Mouse (Mus musculus) left cerebral cortex, adult 2 months (tissue): ENCODE data around the gene Iqcg. TPM values are rescaled to one million over a fixed set of nuclear protein-coding genes. Genes with fewer than 3 reads are reported as not detected.

ENCODE experiments used
- DNase-seq, 2 experiments: peaks; one replicate each; pipeline ENCODE4 v3.0.0; 2021 to 2022; ENCODE audit warnings: low spot score in 2 of 2, mixed read lengths in 1 of 2; ENCODE audit errors: extremely low spot score in 1 of 2
- H3K27ac ChIP-seq: fragments of 200-600 bp; 2 replicates; pipeline ENCODE4 v1.8.1; 2022
- H3K4me3 ChIP-seq: fragments of 200-600 bp; 2 replicates; pipeline ENCODE4 v1.8.1; 2022
- CTCF ChIP-seq: fragments of 200-600 bp; IDR thresholded peaks from 2 replicates; pipeline ENCODE4 v1.8.1; 2022; ENCODE audit warnings: antibody characterized with exemption, mild to moderate bottlenecking, moderate library complexity
- intact Hi-C: fragments of 180-260 bp; cut with DNase I; formaldehyde crosslinking; loops from one replicate; pipeline ENCODE4 v1.15.1; 2025
- long read RNA-seq, 2 experiments: library from polyadenylated mRNA; stranded (forward); transcript quantifications; one replicate each; pipeline ENCODE4 v2.0.0; 2021; ENCODE audit warnings: borderline mapping rate in 2 of 2
- total RNA-seq, 2 experiments: library from RNA; stranded (reverse); gene quantifications; 2 replicates each; pipeline ENCODE4 v1.2.3; 2021

The Iqcg gene
- total RNA-seq = 1 to 10 TPM; 3.7 to 4.9 TPM
- long read RNA-seq, experiment 1, partial matches to known transcripts = 0 of 2 reads
- long read RNA-seq, experiment 1, other reads (novel, unspliced or antisense) = 2 of 2 reads
- long read RNA-seq, experiment 2, full-length matches to known transcripts = 2 of 2 reads
- long read RNA-seq, experiment 2, partial matches to known transcripts = 0 of 2 reads
- long read RNA-seq, experiment 2, other reads (novel, unspliced or antisense) = 0 of 2 reads

GRCm38 (mm10) chr16:33056095-33056785 is at the start of gene Iqcg, which contains the start of gene Rpl35a:
TSS of gene Iqcg (minus strand) at chr16:33056218.
TSS of gene Rpl35a (plus strand) at chr16:33056453.
- intact Hi-C loops = loop anchor here (2.0 to 5.0 kb wide), 2 partner anchors 129 to 179 kb away; partner anchors contain the start of genes Fyttd1, Osbpl11 and Rubcn
- DNase-seq = peak; percentile 87 to 89
- TF ChIP-seq CTCF = no peak
- H3K27ac ChIP-seq = peak within 1 kb of the TSS; percentile 100
- peak within 1 kb of the TSS; percentile 100 for H3K4me3 ChIP-seq

DNA sequence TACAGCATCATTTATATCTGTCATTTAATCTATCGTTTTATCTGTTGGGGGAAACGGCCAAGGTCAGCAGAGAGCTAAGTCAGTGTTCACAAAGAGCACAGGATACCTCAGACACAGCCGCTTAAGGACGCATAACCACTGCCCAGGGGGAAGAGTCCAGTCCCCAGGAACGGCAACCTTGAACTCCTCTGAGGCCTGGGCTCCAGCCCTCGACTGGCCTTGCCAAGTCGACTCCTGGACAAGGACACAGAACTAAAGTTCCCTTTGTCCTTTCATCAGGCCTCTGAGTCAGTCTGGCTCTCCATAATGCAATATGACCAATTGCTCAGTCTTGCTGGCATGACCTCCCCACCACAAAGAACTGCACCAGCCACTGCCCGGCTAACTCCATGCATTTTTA is 29.6 kb upstream of the Iqcg start:
- no peak for DNase-seq
- TF ChIP-seq CTCF = no peak
- intact Hi-C loops = no loop called here
- Histone ChIP-seq H3K27ac (no peak overlapping the region), H3K4me3 (no peak overlapping the region)

GRCm38 (mm10) chr16:33083996-33084395 is 28.0 kb upstream of the Iqcg start:
- no peak for TF ChIP-seq CTCF
- no peak overlapping the region for H3K4me3 ChIP-seq
- H3K27ac ChIP-seq = no peak overlapping the region
- intact Hi-C loops = no loop called here
- no peak for DNase-seq

DNA sequence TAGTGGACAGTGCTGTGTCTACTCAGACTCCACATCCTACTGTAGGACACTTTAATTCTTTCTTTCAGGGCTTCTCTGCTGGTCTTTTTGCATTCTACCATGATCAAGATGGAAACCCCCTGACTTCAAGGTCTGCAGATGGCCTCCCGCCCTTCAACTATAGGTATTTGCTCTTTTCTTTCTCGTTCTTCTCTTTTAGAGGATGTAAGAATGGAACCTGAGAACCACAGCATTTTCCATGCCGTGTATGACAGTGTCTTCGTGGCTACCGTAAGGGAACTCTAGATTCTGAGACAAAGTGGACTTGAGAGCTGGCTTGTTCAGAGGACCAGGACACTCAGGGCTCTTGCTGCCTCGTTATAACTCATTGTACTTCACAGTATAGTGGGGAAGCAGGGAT is 26.9 kb upstream of the Iqcg start:
- no peak for DNase-seq
- TF ChIP-seq CTCF = no peak

GRCm38 (mm10) chr16:33080063-33080462 is 24.0 kb upstream of the Iqcg start:
- intact Hi-C loops = no loop called here
- DNase-seq = no peak
- no peak for TF ChIP-seq CTCF
- no peak overlapping the region for H3K4me3 ChIP-seq
- H3K27ac ChIP-seq = no peak overlapping the region

More for the DNA sequence above, 26.9 kb upstream of the Iqcg start:
- Histone ChIP-seq H3K4me3 (no peak overlapping the region), H3K27ac (no peak overlapping the region)
- intact Hi-C loops = no loop called here

DNA sequence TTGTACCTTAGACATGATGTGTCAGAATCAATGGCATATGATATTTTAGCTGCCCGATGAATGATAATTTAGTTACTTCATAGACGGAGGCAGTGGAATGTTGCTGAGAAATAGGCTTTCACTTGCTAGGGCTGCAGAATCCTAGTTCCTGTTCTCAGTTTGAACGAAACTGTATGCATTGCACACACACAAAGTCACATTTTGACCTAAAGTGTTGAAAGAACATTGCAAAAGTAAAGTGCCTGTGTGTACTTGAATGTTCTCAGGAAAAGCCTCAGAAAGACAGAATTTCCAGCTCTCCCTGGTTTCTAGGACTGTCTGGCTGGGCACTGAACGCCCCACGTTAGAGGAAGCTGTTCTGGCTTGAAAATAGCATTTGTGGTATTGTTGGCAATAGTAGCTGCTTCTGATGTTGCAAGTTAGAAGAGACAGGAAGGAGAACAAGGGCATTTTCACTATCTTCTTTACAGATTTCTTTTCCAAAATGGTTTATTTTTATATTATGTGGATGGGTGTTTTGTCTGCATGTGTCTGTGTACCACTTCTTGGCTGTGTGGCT is 21.1 kb upstream of the Iqcg start:
- Histone ChIP-seq H3K4me3 (no peak overlapping the region), H3K27ac (no peak overlapping the region)
- no peak for DNase-seq
- no peak for TF ChIP-seq CTCF
- intact Hi-C loops = no loop called here

DNA sequence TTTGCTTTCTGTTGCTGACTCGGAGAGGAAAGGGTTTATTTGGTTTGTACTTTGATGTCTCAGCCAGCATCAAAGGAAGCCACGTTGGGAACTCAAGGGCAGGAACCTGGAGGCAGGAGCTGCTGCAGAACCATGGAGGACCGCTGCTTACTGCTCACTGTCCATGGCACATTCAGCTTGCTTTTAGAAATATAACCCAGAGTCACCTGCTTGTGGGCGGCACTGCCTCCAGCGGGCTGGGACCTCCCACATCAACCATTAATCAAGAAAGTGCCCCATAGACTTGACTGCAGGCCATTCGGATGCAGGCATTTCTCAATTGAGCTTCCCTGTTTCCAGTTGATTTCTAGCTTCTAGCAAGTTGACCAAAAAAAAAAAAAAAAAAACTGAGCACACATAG is 20.1 kb upstream of the Iqcg start:
- no peak for DNase-seq
- no peak overlapping the region for H3K27ac ChIP-seq
- intact Hi-C loops = no loop called here
- TF ChIP-seq CTCF = no peak
- H3K4me3 ChIP-seq = no peak overlapping the region

DNA sequence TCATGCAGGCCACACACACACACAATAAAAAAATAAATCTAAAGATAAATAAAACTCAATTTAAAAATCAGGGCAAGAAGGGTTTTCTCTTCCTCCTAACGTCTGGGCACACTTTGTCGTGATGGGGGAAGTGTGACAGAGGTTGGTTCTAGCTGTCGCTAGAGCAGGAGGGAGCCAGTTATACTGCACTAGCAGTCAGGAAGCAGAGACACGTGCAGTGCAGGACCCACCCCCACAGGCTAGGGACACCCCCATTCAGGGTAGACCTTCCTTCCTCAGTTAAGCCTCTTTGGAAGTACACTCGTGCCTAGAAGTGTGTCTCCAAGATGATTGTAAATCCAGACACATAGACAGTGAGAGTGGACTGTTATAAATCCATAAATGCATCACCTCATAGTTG is 18.9 kb upstream of the Iqcg start:
- no peak for TF ChIP-seq CTCF
- intact Hi-C loops = no loop called here
- H3K4me3 ChIP-seq = no peak overlapping the region
- no peak overlapping the region for H3K27ac ChIP-seq
- no peak for DNase-seq

DNA sequence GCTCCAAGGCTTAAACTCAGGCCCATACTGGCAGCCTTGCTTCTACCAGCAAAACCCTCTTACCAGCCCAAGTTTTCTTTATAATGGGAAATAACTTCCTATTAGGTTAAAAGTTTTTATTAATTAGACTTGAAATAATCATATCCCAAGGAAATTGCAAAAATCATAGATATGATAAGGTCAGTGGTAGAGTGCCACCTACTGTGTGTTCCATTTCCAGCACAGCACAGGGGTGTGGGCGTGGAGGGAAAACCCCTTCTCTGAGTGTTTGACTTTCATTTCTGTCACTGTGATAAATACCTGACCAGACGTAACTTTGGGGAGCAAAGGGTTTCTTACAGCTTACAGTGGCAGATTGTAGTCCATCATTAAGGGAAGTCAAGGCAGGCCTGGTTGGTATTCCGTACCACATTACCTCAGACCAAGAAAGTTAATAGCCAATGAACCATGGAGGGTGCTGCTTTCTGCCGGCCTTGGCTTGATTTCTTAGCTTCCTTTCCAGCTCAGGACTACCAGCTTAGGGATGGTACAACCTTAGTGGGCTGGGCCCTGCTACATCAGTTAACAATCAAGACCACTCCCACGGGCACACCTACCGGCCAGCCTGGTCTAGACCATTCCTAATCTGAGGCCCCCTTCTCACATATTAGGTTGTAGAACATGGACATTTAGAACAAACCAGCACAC is 17.0 kb upstream of the Iqcg start:
- Histone ChIP-seq H3K27ac (no peak overlapping the region), H3K4me3 (no peak overlapping the region)
- no peak for DNase-seq
- no peak for TF ChIP-seq CTCF
- intact Hi-C loops = no loop called here

DNA sequence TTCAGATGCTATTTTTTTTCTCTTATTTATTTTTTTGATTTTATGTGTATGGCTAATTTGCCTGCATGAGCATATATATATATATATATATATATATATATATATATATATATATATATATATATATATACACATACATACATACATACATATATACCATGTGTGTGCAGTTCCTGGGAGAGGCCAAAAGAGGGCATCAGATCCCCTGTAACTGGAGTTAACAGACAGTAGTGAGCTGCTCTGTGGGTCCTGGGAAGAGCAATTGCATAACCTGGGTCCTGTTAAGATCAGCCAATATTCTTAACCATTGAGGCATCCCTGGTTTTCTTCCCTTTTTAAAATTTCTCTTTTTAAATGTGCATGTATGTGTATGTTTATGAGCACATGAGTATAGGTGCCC is 14.9 kb upstream of the Iqcg start:
- H3K4me3 ChIP-seq = no peak overlapping the region
- intact Hi-C loops = no loop called here
- no peak for DNase-seq
- no peak; the same call in 1 of the 2 replicates for TF ChIP-seq CTCF
- H3K27ac ChIP-seq = no peak overlapping the region

DNA sequence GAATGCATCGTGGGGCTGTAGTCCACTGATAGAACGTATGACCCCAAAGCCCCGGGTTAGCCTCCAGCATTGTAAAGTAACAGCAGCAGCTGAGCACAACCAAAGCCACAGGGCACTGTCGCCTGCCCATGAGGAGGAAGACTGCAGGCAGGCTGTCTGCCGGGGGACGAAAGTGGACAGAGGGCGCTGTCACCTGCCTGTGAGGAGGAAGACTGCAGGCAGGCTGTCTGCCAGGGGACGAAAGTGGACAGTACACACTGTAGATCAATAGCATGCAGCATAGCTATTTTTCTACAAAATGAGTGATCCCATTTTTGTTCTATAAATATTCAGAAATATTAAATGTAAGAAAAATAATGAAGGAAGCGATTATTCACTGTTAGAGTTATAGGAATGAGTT is 8.6 kb upstream of the Iqcg start:
- Histone ChIP-seq H3K27ac (no peak overlapping the region), H3K4me3 (no peak overlapping the region)
- no peak for DNase-seq
- no peak for TF ChIP-seq CTCF
- intact Hi-C loops = loop anchor here (5.0 kb wide), 1 partner anchor 88 kb away; no protein-coding TSS in a partner anchor

- intact Hi-C loops = loop anchor here (5.0 kb wide), 1 partner anchor 89 kb away; no protein-coding TSS in a partner anchor
These were observed 7.2 kb upstream of the Iqcg start for GRCm38 (mm10) chr16:33063267-33063666.

More at GRCm38 (mm10) chr16:33063267-33063666, 7.2 kb upstream of the Iqcg start:
- no peak for TF ChIP-seq CTCF
- peak overlapping the region; percentile 82 for H3K4me3 ChIP-seq
- no peak overlapping the region for H3K27ac ChIP-seq
- DNase-seq = no peak
